Mouse (Mus musculus): ENCODE measurements at regions not wholly inside any gene's neighbourhood (a gene's known extent, or its start where the extent isn't known, plus 50 kb on each side); places are given as distances from the start of the nearest gene placed in this dataset.

DNA sequence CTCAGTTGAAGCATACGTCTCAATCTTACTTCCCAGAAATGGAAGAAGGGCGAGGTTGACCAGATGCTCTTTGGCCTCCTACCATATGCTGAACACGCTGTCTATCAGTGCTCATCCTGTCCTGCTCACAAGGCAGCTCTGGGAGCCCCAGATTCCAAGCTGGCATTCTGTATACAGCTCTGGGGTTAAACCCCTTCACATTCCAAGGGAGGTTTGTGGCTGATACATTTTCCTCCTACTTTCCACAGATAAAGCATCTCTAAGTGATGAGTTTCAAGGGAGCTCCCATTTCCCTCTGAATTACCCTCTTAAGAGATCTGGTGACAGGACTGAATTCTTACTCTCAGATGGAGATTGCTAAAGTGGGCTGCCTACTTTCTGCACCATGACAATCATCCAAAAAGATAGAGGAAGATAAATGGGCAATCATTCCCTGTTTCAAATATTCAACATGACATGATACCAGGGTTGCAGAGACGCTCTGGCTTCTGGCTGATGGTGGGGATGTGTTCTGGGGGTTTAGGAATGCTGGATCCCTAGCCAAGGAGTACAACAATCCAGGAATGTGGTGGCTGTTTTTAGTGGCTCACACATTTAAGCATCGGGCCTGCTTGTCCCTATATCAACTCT is 138.7 kb upstream of the Bmp4 start:
- no peak for DNase-seq (ENCODE audit: low read depth)

DNA sequence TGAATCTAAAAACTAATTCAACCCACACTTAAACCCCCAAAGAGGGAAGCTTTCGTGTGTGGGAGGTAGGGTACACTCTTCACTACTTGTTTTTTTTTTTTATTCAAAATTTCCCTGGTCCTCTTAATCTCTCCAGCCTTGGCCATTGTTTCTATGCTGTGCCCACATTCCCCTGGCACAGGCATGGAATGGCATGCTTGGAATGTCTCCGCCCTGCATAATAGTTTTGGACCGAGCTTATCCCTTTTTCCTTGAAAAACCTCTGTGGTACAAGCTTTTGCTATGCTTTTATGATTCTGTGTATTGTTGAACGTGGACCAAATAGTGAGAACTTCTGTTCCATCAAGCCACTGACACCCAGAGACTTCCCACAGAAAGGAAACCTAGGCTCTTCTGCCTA is 126.8 kb upstream of the Bmp4 start:
- DNase-seq (ENCODE audit: low read depth) = no peak

DNA sequence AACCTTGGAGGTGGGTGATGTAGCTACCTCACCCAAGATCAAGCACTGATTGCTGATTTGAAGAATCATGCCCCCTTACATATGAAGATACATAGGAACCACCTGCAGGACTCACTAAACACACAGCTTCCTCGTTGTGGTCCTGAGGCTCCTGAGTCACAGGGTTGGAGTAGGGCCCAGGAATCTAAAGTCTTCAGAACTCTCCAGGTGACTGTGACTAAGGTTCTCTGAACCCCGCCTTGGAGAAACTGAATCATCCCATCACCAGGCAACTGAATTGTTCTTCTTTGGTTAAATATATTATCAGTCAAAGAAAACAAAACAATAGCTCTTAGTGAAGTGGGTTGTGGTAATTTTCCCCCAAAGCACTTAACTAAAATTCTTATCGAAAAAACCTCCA is 125.8 kb upstream of the Bmp4 start:
- DNase-seq (ENCODE audit: low read depth) = no peak

DNA sequence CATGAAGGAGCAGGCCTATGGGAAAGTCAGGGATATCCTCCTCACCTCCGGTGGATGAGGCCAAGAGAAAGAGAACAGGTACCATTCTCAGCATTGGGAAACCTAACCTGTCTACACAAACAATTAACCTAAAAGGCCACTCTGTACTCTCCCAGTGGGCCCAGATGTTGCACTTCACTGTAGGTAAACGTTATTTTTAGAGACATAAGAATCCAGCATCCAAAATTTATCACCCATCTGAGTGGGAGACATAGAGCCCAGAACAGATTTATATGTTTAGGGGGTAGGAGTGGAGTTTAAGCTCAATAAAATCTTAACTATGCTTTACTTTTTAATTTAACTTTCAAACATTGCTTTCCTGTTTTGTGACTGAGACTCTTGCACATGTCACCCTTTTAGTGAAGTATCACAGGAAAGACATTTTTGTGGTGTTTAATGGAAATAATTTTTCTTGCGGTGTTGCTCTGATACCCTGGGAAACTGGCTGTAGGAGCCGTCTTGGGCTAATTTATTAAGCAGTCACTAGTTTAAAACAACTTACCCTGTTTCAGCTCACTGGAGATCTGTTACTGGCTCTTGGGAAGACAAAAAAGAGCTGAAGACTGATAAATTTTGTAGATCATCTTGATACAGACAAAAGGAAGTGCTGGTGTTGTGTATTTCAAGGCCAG is 123.9 kb upstream of the Bmp4 start:
- DNase-seq (ENCODE audit: low read depth) = no peak

DNA sequence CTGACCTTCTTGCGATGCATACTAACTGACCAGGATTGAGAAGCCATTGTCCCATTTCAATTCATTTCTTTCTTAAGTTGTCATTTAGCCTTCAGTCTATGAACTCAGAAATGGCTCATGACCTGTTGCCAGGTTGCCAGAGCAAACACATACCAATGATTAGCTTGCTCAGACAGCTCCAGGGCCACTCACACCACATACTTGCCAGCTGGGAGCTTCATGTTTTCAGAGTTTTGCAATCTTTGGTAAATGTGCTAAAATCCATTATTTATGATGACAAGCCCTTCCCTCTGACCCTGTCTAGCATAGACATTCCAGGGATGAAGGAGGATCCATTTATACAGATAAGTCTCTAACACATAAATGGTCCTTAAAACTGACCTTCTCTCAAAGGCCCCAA is 121.6 kb upstream of the Bmp4 start:
- DNase-seq (ENCODE audit: low read depth) = no peak

DNA sequence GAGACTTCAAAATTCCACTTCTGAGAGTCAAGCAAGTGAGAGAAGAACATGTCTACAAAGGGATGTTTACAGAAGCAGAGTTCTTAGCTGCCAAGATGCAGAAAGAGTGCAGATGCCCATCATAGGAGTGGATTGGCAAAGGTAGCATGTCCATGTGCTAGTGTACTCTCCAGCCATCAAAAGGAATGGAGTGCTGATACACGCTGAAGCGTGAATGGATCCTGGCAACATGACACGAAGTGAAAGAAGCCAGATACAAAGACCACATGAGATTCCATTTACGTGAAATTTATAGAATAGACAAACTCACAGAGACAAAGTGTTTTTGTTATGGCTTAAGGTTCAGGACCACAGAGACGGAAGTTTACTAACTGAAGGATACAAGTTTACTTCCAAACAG is 118.4 kb upstream of the Bmp4 start:
- DNase-seq (ENCODE audit: low read depth) = no peak

DNA sequence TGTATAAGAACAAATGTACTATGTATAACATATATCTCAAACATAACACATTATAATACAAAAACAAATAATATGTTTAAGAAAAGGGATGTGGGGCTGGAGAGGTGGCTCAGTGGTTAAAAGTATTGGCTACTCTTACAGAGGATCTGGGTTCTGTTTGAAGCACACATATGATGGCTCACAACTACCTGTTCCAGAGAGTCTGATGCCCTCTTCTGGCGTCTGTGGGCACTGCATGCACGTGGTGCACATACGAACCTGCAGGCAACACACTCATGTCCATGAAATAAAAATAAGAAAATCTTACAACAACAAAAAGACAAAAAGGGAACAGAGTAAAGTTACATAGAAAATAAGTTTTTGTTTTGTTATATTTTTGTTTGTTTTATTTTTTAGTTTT is 114.8 kb upstream of the Bmp4 start:
- no peak for DNase-seq (ENCODE audit: low read depth)

DNA sequence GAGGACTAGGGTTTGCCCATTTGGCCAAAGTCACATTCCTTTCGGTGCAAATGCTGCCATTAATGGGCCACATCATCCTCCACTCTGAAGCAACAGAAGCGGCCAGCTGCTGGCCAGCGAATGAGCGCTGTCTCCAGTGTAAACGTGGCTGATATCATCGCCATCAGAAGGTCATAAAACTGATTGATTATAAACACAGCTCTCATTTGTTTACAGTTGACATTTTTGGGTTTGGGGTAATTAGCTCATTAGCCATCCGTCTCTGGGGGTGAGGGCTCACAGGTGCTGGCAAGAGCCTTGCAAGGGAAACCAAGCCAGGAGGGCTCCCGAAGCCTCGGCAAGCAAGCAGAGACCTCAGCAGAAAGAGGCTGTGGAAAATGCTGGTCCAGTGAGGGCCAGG is 101.1 kb upstream of the Bmp4 start:
- DNase-seq (ENCODE audit: low read depth) = no peak

DNA sequence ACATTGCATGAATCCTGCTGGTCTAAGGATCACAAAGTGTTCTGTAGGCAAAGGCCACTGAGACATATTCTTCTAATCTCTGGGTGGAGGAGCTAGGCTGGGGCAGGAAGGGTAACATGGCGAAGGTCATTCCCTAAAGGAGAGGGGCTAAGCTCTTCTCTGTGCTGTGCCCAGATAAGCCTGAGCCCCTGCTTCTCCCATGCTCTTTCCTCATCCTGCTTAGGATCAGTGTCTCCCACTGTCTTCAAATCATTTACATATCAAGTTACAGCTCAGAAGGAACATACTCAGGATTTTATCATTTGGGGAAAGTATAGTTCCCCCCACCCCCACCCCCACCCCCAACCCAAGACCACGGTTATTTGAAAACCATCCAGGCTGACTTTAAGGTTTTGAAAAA is 100.7 kb upstream of the Bmp4 start:
- DNase-seq (ENCODE audit: low read depth) = no peak

DNA sequence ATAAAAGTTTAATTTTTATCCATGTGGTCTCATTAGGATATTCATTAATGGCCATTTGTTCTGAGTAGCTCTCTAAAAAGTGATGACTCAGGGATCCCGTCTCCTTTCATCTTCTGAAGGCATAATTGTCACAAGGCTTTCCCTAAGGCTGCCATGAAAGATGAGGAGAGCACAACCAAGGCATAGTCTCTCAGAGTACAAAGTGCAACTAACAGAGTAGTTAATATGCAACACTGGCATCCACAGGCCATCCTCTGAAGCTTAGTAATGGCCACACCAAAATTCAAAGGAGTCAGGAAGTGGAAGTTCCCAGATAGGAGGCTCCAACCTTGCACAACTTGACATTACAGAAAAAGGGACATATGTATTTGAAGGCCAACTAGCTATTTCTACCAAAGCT is 97.1 kb upstream of the Bmp4 start:
- no peak for DNase-seq (ENCODE audit: low read depth)

DNA sequence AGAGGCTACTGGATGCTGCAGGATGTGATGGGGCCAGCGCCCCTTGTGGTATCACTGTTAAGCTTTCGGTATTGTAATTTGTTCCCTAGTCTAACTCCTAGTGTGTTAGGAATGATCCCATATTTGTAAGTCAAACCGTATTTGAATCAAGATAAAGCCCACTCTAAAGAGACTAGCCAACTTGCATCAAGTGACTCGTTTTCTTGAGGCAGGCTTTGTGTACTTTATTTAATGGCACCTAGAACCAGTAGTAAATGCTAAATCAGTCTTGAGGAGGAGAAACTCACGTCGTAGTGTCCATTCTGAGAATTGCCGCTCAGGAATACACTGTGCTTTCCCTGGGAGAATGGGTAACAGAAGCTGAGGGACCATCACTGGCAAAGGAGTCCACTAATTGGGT is 89.9 kb upstream of the Bmp4 start:
- no peak for DNase-seq (ENCODE audit: low read depth)

DNA sequence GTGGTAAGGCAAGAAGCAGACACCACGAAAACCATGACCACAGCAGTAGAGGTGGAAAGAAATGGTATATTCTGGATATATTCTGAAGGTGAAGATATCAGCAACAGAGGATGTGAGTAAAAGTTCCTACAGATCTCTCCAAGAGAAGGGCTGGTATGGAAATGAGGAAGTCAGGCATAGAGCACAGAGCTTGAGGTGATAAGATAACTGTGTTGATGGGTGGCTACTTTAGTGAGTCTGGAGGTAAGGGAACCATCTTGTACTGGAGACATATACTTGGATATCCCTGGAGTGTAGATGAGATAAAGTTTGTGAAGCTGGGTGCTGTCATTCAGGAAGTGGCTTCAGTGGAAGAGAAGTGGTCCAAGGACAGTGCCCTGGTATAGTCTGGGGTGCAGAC is 85.5 kb upstream of the Bmp4 start:
- DNase-seq (ENCODE audit: low read depth) = no peak

DNA sequence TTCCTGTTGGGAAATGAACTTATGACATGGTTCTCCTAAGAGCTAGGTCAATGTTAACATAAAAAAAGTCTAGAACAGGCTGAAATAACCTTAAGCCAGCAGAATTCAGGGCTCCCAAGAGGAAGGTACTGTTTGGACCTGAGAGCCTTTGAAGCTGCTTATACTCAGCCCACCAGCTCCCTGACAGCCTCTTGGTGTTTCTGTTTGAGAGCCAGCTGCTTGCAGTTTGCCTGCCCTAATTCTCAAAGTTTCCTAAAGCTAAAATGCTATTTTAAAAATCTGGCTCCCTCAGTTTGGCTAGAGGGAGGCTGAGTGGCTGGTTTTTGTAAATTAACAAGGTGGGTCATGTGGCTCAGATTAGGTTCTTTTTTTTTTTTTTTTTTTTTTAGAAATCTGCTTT is 72.5 kb upstream of the Bmp4 start:
- no peak for DNase-seq (ENCODE audit: low read depth)

DNA sequence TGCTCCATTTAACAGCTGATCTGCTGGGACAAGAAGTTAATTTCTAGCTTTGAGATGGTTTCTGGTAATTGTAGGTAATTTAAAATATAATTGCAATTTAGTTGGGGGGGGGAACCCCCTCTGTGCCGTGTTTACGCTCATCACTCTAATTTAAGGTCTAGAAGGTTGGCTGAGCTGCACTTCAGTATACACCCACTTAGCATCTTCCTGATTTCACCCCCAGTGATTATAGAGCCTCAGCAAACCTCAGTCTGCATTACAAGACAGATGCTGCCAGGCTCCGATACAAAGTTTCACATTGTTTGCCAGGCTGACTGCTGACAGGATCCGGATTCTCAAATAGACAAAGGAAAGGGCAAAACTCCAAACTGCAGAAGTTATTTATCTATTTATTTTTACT is 71.5 kb upstream of the Bmp4 start:
- no peak for DNase-seq (ENCODE audit: low read depth)

DNA sequence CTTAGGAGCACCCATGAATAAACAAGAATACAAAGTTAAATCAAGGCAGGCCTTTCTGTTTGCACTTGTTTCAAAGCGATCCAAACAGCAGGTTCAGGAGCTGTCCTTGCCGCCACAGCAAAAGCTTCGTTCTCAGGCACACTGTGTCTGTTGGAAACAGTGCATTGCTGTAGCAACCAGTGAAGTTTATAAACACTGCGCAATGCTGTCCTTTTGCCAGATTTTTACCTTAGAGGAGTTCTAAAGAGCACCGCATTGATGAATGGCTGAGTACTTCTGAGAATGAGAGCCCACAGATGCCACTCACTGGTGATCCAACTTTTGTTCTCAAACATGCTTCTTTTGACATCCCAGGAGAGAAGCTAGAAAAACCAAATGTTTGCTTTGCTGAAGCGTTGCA is 64.0 kb upstream of the Bmp4 start:
- no peak for DNase-seq (ENCODE audit: low read depth)

DNA sequence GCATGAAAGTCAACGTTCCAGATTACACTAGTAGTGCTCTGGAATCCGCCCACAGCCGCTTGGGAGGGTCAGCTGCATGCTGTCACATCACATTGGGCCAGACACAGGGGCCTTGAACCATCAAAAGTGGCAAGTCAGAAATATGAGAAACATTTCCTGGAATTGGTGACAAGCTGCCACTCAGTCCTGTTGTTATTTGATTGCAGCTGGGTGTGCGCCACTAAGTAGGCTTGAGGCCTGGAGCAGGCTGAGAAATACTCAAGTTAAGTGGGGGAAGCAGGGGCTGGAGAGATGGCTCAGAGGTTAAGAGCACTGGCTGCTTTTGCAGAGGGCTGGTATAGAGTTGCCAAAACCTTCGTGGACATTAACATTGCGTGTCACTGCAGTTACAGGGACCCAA is 51.2 kb upstream of the Bmp4 start:
- DNase-seq (ENCODE audit: low read depth) = no peak

Measured in induced T-regulatory cell, adult 2 months (primary cell).